Mouse (Mus musculus) embryo, embryonic 9.5 days (tissue): ENCODE results near the gene Nudcd3.

Source experiments
- DNase-seq: peaks from one replicate; pipeline ENCODE4 v3.0.0-alpha.2; 2017; ENCODE audit errors: extremely low spot score

The Nudcd3 gene

DNA sequence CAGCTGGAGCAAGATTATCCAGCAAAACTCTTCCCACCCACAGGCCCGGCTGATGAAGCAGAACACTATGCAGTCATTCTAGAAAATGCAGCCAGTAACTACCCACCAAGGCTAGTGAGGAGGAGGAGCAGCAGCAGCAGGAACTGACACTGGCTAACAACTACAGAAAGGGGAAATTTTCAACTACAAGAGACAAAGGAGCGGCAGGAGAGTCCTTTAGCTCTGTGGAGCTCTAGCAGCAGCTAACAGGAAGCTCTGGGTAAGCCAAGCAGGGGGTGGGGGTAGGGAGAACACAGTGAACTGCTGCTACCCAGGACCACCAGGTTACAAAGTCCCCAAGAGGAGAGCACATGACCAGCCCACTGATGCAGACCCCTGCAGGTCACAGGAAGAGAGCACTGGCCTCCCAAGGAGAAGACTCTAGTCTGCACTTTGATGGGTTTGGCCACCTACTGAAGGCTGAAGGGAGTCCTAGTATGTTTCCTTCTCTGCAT is 21.5 kb downstream of the Nudcd3 start:
- peak; percentile 22 for DNase-seq

DNA sequence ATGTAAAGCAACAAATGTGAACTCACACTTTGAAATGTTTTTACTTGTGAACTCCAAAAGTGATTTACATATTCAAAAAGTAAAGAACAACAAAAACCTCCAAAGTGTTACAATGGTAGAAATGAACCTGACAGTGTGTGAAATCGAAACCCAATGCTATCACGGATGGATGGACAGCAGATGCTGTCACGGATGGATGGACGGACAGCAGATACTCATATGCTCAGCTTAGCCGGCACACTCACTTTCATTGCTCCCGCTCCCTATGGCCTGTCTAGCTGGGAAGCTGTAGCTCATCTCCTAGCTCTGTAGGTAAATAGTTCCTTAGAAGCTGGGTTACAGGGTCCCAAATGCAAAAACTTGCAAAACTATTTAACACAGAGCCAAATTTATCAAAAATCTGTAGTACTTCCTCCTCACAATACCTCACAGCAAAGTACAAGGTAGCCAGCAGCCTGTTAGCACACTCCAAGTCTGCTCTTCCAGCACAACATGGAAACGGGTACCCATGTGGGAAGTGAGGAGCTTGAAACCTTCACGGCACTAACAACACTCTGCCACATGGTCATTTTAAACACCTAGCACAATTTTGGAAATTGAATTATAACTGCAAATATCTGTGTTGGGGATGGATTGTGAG is 22.3 kb downstream of the Nudcd3 start:
- no peak for DNase-seq

DNA sequence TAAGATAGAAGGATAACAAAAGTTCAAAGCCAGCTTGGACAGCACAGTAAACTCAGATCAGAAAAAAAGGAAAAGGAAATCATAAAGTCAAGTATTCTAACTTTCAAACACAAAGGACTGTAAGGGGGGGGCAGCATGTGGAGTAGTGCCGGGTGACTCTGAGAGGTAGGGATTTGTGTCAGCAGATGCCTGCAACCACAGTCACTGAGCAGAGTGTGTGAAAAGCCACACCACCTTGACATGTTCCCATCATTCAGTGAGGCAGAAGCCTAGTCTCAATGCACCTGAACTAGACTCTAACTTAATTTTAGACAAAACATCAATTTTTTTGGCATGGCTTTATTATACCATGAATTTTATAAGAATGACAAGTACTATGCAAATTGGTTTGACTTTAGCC is 24.7 kb downstream of the Nudcd3 start:
- DNase-seq = no peak

DNA sequence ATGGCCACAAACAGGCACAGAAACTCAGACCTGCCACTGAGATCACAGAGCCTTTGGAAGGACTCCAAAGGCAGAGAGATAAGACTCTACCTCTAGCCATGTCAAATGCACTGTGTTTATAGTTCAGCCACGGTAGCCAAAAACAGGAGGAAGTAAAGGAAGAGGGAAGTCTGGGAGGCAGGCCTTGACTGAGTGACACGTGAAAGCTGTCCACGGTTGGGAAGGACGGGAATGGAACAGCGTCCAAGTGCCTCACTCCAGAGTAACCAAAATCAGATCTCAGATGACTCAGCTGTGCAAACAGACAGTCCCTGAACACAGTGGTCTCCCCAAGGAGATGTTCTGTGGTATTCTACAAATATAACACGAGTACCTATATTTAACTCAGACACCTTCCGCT is 25.5 kb downstream of the Nudcd3 start:
- DNase-seq = no peak

DNA sequence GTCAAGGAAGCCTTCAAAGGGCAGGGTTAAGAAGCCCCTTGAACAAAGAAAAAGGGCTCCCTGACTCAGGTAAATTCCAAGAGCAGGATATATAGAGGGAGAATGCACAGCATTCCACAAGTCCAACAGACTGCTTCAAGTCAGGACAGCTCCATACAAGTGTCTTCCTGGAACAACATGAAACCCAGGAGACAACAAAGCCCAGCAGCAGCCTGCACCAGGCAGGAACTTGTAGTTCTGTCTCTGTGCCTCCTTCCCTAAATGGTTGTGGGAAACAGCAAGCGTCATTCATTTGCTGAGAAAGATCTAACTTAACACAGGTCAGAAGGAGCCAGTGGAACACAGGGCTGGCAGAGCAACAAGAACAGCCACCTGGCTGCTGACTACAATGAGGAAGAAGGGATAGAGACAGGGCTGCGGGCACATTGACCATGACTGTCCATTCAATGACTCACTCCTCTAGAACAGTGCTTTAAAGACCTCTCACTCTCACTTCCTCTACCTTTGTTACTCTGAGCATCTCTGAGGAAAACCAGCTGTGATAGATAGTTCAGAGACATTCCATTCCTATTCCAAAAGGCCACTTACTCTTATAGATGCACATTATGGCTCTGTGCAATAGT is 31.1 kb downstream of the Nudcd3 start:
- DNase-seq = no peak

DNA sequence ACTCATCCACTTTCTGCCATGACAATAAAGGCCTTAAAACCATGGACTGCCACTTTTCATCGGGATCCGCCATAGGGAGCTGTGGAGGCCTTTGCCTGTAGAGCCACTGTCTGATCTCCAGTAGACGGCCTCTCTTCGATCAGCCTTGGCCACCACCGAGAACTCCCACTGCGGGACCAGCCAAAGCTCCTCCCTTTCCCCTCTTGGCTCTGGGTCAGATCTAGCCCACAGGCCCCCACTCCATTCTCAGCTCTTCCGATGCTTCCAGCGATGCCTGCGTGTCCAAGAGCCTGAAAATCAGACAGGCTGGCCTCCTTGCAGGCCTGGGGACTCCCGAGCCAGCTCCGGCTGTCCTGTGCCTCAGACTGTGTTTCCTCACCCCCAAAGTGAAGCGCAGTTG is 33.9 kb downstream of the Nudcd3 start:
- DNase-seq = no peak

DNA sequence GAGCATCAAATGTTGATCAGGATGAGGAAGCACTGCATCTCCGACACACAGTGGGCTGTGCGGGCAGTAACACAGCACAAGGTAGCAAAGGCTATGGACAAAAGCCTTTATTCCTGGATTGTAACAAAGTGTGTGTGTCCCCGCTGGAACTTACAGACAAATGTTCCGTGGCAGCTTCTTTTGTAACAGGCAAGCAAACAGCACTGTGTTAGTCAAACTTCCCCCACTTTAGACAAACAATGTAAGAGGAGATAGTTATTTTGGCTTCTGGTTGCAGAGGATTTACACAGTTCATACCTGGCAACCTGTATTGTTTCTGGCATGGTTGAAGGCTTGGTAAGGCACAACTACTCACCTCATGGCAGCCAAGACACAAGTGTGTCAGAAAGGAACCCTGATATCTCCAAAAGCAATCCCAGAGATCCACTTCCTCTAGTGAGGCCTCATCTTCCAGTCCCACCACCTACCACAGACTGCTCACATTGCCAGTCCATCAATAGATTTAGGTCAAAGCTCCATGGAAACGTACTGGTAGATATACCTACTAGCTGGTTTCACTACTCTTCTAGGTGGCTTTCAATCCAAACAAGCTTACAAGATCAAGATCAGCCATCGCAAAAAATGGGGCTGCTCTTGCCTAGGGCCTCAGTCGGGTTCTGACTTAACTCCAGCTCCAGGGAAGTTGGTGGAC is 34.7 kb downstream of the Nudcd3 start:
- no peak for DNase-seq

DNA sequence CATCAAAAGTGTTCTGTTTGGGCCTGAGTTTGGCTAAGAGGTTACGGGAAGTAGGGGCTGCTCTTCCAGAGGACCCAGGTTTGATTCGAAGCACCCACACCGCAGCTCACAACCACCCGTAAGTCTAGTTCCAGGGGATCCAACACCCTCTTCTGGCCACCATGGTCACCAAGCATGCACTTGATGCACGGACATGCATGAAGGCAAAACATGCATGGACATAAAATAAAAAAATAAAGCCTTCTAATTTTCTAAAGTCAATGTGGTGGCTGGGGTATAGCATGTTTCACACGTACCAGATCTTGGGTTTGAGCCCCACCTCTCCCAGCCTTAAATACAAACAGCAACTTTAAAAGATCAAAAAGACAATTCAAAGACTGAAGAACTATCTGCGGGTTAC is 35.4 kb downstream of the Nudcd3 start:
- DNase-seq = no peak

DNA sequence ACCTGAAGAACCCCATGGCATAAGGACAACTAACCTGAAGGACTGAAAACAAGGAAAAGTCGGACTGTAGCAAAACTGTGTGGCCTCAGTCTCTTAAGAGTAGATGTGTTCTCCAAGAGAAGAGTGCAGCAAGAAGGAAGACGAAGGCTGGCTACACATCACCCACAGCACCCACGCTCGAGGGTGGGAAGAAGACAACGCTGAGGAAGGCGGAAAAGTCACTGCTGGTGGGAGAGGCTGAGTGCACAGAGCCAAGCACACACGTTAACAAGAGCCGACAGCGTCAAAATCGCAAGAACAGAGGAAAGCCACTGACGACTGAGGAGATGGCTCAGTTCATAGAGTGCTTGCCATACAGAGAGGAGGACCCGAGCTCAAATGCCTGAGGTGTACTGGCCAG is 36.5 kb downstream of the Nudcd3 start:
- DNase-seq = no peak

DNA sequence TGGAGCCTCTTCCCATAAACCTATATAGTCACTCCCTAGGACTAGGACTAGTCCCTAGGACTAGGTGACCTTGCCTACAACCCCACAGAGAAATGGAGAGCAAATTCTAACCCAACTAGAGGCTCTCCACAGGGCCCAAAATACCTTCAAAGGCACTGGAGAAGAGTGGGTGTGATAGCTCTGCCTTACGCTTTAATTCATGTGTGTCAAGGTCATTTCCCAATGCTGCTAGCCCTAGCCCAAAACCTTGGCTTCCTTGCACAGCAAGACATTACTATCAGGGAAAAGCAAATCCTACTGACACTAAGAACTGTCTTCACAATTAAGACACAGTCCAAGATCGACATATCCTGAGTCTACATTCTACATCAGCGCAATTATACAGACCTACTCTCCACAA is 37.2 kb downstream of the Nudcd3 start:
- DNase-seq = no peak

DNA sequence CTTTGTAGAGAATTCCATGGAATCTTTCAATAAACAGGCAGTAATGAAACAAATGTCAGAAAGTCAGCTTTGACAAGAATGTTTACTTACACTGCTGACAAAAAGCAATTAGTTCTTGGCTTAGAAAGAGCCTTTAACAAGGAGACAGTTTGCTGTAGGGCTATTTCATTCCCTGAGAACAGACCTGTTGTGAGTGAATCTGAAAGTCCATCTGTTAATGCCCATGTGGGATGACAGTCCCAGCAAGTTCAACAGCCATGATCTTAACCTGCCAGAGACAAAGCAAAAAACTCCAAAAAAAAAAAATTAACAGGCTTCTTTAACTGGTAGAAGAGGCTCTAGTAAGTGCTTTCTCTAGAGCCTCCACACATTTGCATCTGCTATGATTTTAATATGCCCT is 38.7 kb downstream of the Nudcd3 start:
- DNase-seq = no peak

DNA sequence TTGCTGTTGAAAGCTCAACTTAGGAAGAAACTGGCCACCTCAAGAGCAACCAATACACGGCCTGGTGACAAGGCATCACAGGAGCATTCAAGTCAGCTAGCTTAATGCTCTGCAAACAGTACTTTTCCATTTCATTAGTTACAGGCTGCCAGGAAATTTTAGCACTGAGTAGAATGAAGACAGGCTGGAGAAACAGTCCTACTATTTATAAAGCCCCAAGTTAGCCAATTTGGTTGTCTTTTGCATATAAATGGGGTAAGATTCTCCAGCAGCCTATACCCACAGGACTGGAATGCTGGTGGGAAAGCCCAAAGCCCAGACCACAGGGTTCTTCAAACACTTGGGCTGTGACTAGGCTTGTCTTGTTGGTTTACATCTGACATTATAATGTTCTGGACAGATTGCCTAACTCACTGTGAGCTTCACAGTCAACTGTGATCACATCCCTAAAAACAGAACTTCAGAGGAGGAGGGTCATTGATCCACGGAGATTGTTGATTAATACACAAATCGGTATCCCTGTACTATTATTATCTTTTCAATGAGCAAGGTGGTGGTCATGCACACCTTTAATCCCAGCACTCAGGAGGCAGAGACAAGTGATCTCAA is 39.4 kb downstream of the Nudcd3 start:
- DNase-seq = no peak

DNA sequence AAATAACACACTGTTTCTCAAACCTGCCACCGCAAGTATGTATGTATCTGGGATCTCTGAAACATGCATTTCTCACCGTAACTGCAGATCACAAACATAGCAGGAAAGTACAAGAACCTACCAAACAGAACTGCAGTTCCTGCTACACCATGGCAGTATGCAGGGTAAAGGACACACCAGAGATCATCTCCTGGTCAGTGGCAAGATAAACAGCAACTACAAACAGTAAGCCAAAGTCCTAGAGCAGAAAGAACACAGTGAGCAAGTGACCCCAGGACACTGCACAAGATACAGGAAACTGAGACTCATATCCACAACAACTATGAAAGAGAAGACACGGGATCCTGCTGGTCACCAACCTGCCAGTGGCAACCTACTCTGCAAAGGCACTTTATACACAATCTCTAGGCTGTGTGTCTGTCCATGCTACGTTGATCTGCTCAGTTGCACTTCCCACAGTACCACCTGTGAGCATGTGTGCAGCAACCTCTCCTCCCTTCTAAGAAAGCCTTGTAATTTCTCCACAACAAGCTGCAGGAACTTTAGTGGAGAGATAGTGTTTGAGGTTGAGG is 40.4 kb downstream of the Nudcd3 start:
- no peak for DNase-seq

DNA sequence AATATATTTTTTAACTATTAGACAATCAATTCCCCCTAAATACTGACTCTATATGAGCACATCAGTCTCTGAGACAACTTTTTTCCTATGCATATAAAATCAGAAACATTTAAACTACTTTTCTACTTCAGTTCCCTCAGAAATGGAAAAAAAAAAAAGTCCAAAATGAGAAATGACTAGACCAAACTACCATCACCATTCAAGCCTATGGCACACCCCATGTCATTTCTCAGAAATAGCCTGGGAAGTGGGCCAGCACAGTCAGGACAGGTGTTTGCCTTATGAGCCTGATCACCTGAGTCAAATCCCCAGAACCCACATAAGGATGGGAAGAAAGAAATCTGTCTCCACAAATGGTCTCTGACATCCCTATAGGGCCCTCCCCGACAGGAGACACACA is 41.7 kb downstream of the Nudcd3 start:
- DNase-seq = no peak

DNA sequence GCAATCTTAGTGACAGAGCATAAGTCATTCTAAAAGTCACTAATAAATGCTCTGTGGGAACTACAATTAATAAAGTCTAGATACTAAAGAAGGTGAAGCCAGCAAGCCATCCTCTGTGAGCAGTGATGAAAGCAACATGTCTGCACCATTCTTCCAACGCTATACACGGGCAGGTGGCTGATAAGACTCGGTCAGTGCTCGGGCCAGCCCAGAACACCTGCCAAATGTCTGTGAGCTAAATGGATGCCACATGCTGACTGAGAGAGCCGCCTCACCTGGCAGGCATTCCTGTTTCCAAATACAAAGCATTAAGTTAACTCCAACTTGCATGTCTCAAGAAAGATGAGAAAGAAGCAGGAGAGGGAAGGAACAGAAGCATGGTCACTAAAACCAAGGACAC is 43.1 kb downstream of the Nudcd3 start:
- no peak for DNase-seq

DNA sequence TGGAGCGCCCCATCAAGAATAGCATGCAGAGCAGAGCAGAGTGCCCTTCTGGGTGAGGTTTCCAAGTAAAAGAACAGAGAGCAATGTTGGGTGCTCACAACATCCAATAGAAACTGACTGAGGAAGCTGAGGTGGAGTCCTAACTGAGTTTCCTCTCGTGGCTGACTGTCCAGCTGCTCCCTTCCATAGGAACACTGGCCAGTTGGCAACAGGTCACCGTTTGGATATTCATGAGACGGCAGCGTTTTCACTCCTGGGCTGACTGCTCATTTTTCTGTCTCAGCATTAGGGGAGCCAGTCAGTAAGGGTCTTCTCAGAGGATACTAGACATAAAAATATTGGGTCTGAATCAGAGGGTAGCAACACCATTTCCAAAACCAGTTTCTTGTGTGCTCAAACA is 43.6 kb downstream of the Nudcd3 start:
- DNase-seq = no peak

DNA sequence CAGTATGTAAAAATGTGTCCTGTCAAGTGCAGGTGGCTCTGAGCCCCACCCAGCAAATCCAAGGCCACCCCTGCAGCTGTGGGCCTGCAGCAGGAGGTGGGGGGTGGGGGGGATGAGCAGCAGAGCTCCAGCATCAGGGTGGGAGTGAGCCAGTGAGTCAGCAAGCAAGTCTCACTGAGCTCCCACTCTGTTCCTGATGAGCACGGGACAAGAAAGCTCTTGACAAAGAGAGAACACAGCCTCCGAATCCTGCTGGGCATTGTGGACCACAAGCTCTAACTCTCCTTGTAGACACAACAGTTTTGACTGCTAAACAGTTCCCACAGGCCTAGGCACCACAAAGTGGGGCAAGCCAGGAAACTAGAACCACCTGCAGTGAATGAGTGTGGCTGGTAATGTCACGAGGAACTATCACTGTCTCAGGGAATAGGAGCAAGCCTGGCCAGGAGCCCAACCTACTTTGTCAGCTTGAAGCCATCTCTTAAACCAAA is 46.0 kb downstream of the Nudcd3 start:
- no peak for DNase-seq

DNA sequence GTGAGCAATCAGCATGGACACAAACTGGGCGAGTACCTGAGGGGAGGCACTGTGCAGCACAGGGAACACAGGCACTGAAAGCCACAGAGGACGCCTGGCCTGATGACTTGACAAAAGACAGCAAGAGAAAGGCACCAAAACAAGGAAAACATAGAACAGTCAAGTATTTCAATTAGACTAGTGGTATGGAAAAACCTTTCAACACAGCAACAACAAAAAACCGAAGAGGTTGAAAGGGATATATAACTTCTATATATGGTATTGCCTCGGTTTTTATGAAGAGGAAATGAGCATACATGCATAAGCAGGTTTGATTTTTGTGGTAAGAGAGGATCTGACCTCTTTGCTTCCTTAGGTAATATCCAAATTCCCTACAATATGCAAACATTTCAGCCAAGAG is 47.4 kb downstream of the Nudcd3 start:
- DNase-seq = no peak

DNA sequence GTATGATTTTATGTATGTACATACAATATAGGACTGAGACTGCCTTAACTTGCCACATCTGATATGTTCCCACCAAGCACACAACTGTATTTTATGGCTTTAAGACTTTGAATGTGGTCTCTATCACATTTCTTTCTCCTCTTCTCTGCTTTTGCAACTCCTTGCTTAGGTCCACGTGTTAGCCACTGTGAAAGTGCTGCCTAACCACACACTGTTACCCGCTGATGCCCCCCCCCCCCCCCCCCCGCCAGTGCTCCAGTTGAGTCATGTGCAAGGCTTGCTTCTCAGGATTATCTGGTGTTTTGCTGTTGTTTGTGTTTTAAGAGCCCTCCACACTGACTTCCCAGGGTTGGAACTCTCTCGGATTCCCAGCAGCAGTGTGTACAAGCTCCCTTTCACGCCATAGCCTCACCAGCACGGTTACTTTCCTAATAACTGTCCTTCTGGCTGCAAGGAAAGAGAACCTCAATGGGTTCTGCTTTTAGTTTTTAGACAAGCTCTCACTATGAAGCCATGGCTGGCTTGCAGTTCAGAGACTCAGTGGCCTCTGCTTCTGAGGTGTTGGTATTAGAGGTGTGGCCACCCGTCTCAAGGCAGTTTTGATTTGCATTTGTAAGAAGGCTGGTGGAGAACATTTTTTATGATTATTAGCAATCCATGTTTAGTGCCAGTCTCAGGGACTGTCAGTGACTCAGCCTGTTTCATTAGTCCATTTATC is 61.8 kb downstream of the Nudcd3 start:
- DNase-seq = no peak

DNA sequence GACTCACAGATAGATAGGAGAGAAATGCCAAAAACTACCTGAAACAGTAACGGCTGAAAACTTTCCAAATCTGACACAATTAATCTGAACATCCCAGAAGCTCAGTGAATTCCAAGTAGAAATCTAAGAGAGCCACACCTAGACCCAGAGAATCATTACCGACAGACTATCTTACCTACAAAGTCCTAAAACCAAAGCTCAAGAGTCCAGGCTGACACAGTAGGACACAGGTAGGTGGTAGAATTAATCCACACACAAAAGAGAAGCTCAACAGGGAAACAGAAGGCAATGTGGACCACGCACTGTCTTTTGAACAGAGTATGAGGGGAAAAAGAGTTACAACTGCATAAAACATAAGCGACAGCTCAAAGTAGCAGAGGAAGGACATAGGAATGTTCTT is 67.3 kb downstream of the Nudcd3 start:
- DNase-seq = no peak

DNA sequence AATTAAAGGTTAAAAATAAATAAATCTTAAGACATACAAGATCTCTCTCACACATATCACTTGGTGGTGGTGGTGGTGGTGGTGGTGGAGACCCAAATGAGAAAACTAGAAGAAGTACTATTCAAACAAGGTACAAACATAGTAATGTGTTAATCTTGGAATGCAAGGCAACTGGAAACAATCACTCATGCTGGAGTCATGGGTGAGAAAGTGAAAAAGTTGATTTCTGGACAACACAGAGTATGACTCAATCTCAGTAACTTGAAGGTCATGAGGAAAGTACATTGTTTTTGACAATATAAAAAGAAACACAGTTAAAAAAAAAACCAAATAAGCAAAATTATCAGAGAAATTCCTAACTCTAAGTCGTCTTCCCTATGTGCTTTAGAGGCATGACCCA is 69.6 kb downstream of the Nudcd3 start:
- DNase-seq = no peak
